Mouse (Mus musculus) midbrain, embryonic 14.5 days (tissue): Measurements from ENCODE around the gene Dync1i2. TPM values are rescaled to one million over a fixed set of nuclear protein-coding genes. Genes with fewer than 3 reads are reported as not detected.

Experiments used
- ATAC-seq: fragments of 200-750 bp; cut with Nextera tagmentation; 2 replicates; pipeline ENCODE4 v1.8.0; 2017; ENCODE audit warnings: moderate number of reproducible peaks, moderate library complexity; ENCODE audit not compliant: low FRiP score, low TSS enrichment
- DNase-seq: peaks from one replicate; pipeline ENCODE4 v3.0.0-alpha.2; 2015
- H3K27ac ChIP-seq: fragments of 300-500 bp; sonication (generic); replicated peaks from 2 replicates; pipeline ENCODE4 v1.5.1; 2014; ENCODE audit warnings: mild to moderate bottlenecking, low read depth, low read length, moderate library complexity
- H3K27me3 ChIP-seq: fragments of 300-500 bp; sonication (generic); 2 replicates; pipeline ENCODE4 v1.6.1; 2014; ENCODE audit warnings: low read length, control low read depth, mixed read lengths; ENCODE audit not compliant: control insufficient read depth, insufficient read depth
- H3K36me3 ChIP-seq: fragments of 300-500 bp; sonication (generic); 2 replicates; pipeline ENCODE4 v1.6.1; 2014; ENCODE audit warnings: low read length, control low read depth; ENCODE audit not compliant: control insufficient read depth, insufficient read depth
- H3K4me1 ChIP-seq: fragments of 300-500 bp; sonication (generic); 2 replicates; pipeline ENCODE4 v1.6.1; 2014; ENCODE audit warnings: mild to moderate bottlenecking, antibody characterized with exemption, low read length, control low read depth; ENCODE audit not compliant: control insufficient read depth, insufficient read depth
- H3K4me2 ChIP-seq: fragments of 300-500 bp; sonication (generic); 2 replicates; pipeline ENCODE4 v1.6.1; 2014; ENCODE audit warnings: mild to moderate bottlenecking, low read length, moderate library complexity
- H3K4me3 ChIP-seq: fragments of 300-500 bp; sonication (generic); replicated peaks from 2 replicates; pipeline ENCODE4 v1.5.1; 2014; ENCODE audit warnings: low read depth, low read length
- H3K9ac ChIP-seq: fragments of 300-500 bp; sonication (generic); replicated peaks from 2 replicates; pipeline ENCODE4 v1.6.1; 2014; ENCODE audit warnings: mild to moderate bottlenecking, low read length, moderate library complexity
- H3K9me3 ChIP-seq: fragments of 300-500 bp; sonication (generic); 2 replicates; pipeline ENCODE4 v1.6.1; 2016; ENCODE audit warnings: low read length, control low read depth, mixed read lengths; ENCODE audit not compliant: control insufficient read depth
- WGBS: fragments of 180-500 bp; shearing (Covaris S2); extraction: QIAGEN DNeasy Blood & Tissue Kit; methylation state at CpG from one replicate; pipeline ENCODE4 v1.1.7; 2014; 5-methylcytosine and 5-hydroxymethylcytosine counted together
- polyA plus RNA-seq: library from polyadenylated mRNA; unstranded; fragments of >200 nt; fragmentation: Nextera tagmentation; extraction: Ambion mirVana; gene quantifications from 2 replicates; pipeline ENCODE4 v1.2.1, GENCODE M21; 2014

The Dync1i2 gene
- polyA plus RNA-seq, result 184 and 231 TPM in 2 replicates

DNA sequence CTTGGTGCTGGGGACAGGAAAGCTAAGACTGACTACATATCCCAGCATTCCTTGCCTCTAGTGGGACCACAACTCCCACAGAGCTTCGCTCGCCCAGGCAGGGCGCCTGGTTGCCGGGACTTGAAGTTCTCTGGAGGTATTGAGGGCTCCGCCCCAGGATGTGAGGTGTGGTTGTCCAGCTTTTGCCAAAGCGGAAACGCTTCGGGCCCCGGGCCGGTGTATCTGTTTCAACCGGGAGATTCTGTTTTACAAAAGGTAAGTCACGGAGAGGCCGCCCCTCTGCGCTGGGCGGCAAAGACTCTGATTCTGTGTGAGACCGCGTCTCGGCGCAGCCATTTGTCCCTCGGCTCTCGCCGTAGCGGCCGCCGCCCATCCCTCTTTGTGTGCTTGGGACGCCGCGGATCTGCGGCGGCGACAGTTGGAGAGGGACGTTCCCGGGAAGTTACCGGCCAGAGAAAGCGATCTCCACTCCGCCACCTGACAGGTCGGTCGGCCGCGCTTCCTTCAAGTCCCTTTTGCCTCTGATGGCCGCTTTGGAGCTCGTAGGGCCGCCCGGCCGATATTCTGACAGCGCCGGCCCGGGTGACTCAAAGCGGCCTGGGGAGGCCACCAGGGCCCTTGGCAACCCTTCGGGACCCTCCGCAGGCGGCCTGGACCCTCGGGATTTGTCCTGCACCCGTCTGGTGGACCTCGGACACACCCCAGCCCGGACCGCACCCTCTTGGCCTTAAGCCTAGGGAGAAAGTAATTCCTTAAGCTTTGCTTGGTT, at the start of gene Dync1i2:
Gene Dync1i2, plus strand, starts transcription at position 116 of the 769 bp plus-strand sequence.
- under 1% methylated on average over 57 of the region's 57 CpGs for WGBS
- no peaks in the 10 kb centered on the region for H3K9me3 ChIP-seq
- peaks cover 9% of the 10 kb centered on the region for H3K4me1 ChIP-seq
- H3K4me3 ChIP-seq, result peak within 1 kb of the TSS; percentile 90
- no peaks in the 10 kb centered on the region for H3K27me3 ChIP-seq
- H3K36me3 ChIP-seq, result peaks cover 15% of the 10 kb centered on the region
- H3K4me2 ChIP-seq, result peak within 1 kb of the TSS; percentile 54
- peak within 1 kb of the TSS; percentile 93 for H3K27ac ChIP-seq
- peak within 1 kb of the TSS; percentile 98 for H3K9ac ChIP-seq
- DNase-seq (peak; percentile 97), ATAC-seq (peak; percentile 99)

DNA sequence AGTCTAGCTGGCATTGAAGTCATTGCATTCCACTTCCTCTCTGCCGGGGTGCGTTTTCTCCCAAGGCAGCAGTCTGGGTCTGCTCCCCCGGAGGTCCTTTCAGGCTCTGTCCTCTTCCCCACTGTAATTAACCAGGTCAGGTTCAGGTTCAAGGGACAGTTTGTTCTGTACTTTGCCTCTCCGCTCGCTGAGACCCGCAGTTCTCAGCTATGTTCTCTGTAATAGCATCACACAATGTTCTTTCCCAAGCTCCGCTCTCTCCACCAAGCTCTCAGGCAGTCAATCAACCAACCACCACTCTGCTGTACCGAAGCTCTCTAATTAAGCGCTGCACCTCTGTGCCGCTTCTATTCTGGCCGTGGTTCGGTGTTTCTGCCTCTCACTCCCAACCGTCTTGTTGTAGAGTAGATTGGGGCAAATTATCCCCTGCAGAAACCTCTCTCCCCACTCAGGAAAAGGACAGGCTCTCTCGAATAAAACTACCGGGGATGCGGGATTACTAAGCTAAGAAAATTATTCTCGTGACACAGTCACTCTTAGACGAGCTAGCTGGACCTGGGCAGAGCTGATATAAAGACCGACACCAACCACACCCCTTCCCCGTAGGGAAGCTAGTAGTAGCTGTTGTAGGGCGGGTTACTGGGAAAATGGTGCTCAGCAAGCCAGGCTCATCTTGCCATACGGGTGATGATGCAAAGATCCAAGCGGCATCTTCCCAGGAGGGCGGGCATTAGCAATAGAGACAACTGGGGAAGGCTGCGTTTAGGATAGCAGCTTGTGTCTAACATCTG, 48.5 kb upstream of the Dync1i2 start:
- ATAC-seq, result no peak
- Histone ChIP-seq H3K4me1 (0 out of 2 replicates have a peak, but pooled peaks cover 7% of the 10 kb centered on the region), H3K27me3 (no peaks in the 10 kb centered on the region), H3K9ac (no peak overlapping the region), H3K9me3 (no peaks in the 10 kb centered on the region), H3K27ac (no peak overlapping the region), H3K4me2 (no peak overlapping the region), H3K4me3 (no peak overlapping the region), H3K36me3 (no peaks in the 10 kb centered on the region)
- WGBS, result 87% methylated on average over 25 of the region's 25 CpGs
- DNase-seq, result no peak

DNA sequence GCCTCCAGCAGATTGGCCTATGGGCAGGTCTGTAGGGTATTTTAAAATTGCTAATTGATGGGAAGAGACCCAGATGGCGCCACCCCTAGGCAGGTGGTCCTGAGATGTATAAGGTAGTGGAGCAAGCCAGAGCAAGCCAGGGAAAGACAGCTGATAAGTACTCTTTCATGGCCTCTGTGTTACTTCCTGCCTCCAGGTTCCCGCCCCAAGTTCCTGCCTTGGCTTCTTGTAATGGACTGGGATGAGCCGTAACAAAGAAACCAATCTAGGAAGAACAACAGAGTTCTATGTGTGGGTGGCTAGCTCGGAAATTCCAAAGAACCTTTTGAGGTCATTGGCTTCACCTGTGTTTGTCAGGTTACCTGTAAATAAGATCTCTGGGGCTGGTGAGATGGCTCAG, 44.3 kb upstream of the Dync1i2 start:
- H3K9ac ChIP-seq, result no peak overlapping the region
- no peaks in the 10 kb centered on the region for H3K36me3 ChIP-seq
- no peak for DNase-seq
- no peak for ATAC-seq
- H3K27ac ChIP-seq, result no peak overlapping the region
- WGBS, result 92% methylated on average over 4 of the region's 4 CpGs
- H3K9me3 ChIP-seq, result no peaks in the 10 kb centered on the region
- H3K4me1 ChIP-seq, result peaks cover 9% of the 10 kb centered on the region; the same call in 1 of the 2 replicates
- no peaks in the 10 kb centered on the region for H3K27me3 ChIP-seq
- H3K4me3 ChIP-seq, result no peak overlapping the region
- no peak overlapping the region for H3K4me2 ChIP-seq

DNA sequence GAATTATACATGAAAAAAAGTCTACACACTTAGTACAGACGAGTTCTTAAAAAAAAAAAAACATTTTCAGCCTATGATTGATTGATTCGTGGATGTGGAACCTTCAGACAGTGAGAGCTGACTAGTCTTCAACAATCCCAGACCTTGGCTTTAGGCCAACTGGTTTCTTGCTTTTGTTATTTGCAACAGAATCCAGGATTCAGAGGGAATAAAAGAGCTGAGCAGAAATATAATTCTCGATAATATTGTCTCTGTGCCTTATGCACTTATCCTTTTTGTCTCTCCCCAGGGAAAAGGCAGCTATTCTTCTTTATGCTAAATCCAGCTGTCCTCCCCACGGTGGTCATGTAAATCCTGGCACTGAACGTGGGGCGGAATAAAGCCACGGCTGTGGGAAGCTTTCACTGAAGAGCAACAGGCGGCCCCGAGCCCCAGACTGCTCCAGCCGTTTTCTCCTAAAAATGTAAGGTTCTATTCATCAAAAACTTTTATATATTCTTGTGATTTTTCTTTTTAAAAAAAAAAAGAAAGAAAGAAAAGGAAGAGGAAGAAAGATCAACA, 43.0 kb upstream of the Dync1i2 start:
- peak; percentile 84 for DNase-seq
- Histone ChIP-seq H3K9ac (no peak overlapping the region), H3K36me3 (no peaks in the 10 kb centered on the region), H3K4me1 (peaks cover 9% of the 10 kb centered on the region; the same call in 1 of the 2 replicates), H3K27ac (peak overlapping the region; percentile 41; the same call in 1 of the 2 replicates), H3K4me2 (no peak overlapping the region), H3K9me3 (no peaks in the 10 kb centered on the region), H3K4me3 (no peak overlapping the region), H3K27me3 (no peaks in the 10 kb centered on the region)
- WGBS, result 4% methylated on average over 10 of the region's 10 CpGs
- no peak; the same call in 1 of the 2 replicates for ATAC-seq

DNA sequence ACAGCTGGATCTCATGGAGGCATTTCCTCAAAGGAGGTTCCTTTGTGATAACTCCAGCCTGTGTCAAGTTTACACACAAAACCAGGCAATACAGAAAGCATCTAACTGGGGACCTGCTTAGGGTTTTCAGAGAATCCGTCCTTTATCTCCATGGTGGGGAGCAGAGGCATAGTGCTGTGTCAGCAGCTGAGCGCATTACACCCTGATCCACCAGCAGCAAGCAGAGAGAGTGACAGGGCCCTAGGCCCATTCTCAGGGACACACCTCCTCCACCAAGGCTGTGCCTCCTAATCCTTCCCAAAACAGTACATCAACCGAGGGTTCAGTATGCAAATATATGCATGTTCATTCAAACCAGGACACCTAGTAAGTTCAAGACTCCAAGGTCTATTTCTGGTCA, 38.5 kb upstream of the Dync1i2 start:
- 45% methylated on average over 3 of the region's 3 CpGs for WGBS
- no peaks in the 10 kb centered on the region for H3K9me3 ChIP-seq
- no peak overlapping the region for H3K4me3 ChIP-seq
- DNase-seq, result no peak
- no peak for ATAC-seq
- H3K9ac ChIP-seq, result no peak overlapping the region
- no peaks in the 10 kb centered on the region for H3K27me3 ChIP-seq
- H3K36me3 ChIP-seq, result no peaks in the 10 kb centered on the region
- H3K4me1 ChIP-seq, result peaks cover 9% of the 10 kb centered on the region; the same call in 1 of the 2 replicates
- no peak overlapping the region for H3K4me2 ChIP-seq
- no peak overlapping the region for H3K27ac ChIP-seq

DNA sequence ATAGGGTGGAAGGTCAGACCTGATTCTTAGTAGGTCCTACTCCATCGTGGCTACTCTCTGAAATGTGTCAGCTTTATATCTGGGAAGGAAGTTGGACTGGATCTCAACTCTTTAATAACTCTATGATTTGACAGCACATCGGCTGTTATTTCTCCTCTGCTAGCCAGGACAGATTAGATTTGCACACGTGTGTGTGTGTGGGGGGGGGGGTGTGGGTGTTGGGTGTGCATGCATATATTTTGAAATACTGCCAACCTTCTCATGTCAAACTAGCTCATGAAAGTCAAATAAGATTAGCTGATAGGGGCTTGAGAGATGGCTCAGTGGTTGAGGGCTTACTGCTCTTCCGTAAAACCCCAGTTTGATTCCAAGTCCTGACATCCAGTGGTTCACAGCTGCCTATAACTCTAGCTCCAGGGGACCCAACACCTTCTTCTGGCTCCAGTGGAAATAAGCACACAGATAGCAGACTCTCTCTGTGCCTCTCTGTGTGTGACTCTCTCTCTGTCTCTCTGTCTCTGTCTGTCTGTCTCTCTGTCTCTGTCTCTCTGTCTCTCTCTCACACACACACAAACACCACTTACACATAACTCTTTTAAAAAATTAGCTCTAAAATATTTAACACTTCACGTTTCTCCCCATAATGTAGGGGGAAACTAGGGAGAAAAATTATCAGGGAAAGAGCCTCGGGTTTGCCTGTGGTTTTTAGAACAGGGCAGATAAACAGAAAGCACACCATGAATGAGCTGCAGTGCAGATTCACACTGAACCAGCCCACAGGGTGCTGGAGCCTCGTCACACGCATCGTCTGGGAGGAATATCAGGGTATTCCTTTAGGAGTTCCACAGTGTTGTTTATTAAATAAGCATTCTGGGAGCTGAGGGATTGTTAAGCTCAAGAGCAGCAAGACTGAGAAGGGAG, 34.9 kb upstream of the Dync1i2 start:
- Histone ChIP-seq H3K4me1 (no peaks in the 10 kb centered on the region), H3K4me3 (no peak overlapping the region), H3K36me3 (no peaks in the 10 kb centered on the region), H3K9ac (no peak overlapping the region), H3K4me2 (no peak overlapping the region), H3K27me3 (no peaks in the 10 kb centered on the region), H3K9me3 (no peaks in the 10 kb centered on the region), H3K27ac (no peak overlapping the region)
- 68% methylated on average over 9 of the region's 9 CpGs for WGBS
- no peak for DNase-seq
- ATAC-seq, result no peak

DNA sequence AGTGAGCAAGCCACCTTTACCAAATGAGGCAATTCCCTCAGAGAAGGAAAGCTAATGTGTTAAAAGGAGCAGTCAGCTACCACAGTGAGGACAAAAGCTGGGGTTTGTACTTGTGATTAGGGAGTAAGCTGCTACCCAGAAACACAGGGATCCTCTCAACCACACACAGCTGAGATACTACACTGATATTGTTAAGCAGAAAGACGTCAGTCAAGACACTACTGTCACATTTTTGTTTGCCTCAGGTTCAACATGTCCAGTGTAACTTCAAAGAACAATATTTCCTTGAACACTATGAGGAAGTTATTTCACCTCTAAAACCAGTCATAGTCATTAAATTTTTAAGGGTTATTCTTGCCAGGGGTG, 34.3 kb upstream of the Dync1i2 start:
- H3K9me3 ChIP-seq, result no peaks in the 10 kb centered on the region
- ATAC-seq (no peak), DNase-seq (no peak)
- H3K27me3 ChIP-seq, result no peaks in the 10 kb centered on the region
- H3K4me1 ChIP-seq, result no peaks in the 10 kb centered on the region
- no peak overlapping the region for H3K27ac ChIP-seq
- H3K9ac ChIP-seq, result no peak overlapping the region
- no peaks in the 10 kb centered on the region for H3K36me3 ChIP-seq
- H3K4me2 ChIP-seq, result no peak overlapping the region
- WGBS, result 76% methylated on average over 1 of the region's 1 CpGs
- H3K4me3 ChIP-seq, result no peak overlapping the region

DNA sequence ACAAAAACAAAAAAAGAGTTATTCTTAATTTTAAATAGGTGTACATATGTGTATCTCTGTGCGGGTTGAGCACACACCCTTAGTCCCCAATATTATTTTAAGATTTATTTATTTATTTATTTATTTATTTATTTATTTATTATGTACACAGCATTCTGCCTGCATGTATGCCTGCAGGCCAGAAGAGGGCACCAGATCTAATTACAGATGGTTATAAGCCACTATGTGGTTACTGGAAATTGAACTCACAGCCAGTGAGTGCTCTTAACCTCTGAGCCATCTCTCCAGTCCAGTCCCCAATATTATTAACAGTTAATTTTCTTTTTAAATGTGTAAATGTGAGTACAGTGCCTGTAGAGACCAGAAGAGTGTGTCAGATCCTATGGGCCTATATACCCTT, 33.7 kb upstream of the Dync1i2 start:
- Histone ChIP-seq H3K4me3 (no peak overlapping the region), H3K9ac (no peak overlapping the region), H3K27ac (no peak overlapping the region), H3K9me3 (no peaks in the 10 kb centered on the region), H3K36me3 (no peaks in the 10 kb centered on the region), H3K4me2 (no peak overlapping the region), H3K4me1 (no peaks in the 10 kb centered on the region), H3K27me3 (no peaks in the 10 kb centered on the region)
- WGBS, result 100% methylated on average over 1 of the region's 1 CpGs
- no peak for ATAC-seq
- no peak for DNase-seq
